Mouse (Mus musculus): Measurements from ENCODE around the gene Dcaf4. TPM values are rescaled to one million over a fixed set of nuclear protein-coding genes. Genes with fewer than 3 reads are reported as not detected.

Gene Dcaf4
- total RNA-seq, 1 experiment = 49.8 TPM

DNA sequence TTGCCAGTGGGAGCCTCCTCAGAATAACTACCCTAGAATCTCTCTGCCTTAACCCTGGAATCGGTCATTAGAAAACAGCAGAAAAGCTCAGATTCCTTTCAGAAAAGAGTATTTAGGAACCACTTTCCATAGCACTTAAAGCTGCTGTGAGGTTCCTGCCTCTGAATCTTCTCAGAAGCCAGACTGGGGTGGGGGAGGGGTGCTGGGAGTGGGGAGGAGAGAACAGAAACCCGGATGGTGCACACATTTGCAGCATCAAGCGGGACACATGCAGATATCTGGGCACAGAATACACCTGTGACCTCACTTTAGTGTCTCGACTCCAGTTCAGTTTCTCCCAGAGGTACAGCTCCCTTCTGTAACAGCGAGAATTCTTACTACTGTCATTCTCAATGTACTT lies 9.7 kb upstream of the Dcaf4 start:
- Histone ChIP-seq H3K9ac (ENCODE audit: insufficient read depth, low read depth, low read length, poor library complexity, severe bottlenecking) (no peak overlapping the region), H3K27ac (ENCODE audit: insufficient read depth, low read depth, low read length, poor library complexity, severe bottlenecking) (no peak overlapping the region), H3K4me3 (ENCODE audit: insufficient read depth in 1 of 2, low read depth in 1 of 2, low read length in 2 of 2, poor library complexity in 1 of 2, severe bottlenecking in 1 of 2) (no peak overlapping the region), H3K9me3 (ENCODE audit: control insufficient read depth, insufficient read depth, low read depth, low read length) (no peaks in the 10 kb centered on the region), H3K36me3 (ENCODE audit: control insufficient read depth, insufficient read depth, low read length, poor library complexity, severe bottlenecking) (no peaks in the 10 kb centered on the region), H3K4me1 (ENCODE audit: control insufficient read depth in 2 of 2, insufficient read depth in 2 of 2, low read length in 2 of 2, poor library complexity in 1 of 2) (peaks cover 2 to 18% of the 10 kb centered on the region in 2 experiments; a peak in 2 of 4 replicates)
- in situ Hi-C loops (cut with MboI; ENCODE audit: low sequenced_read_pairs in 2 of 2, unreplicated experiment in 2 of 2) = no loop called here
- DNase-seq (ENCODE audit: low read depth, low spot score) = no peak
- TF ChIP-seq MAFK (IDR thresholded peaks at IDR 0.05; ENCODE audit: insufficient read depth, low read depth, low read length) = no peak

GRCm38 (mm10) chr12:83512783-83513182 lies 7.5 kb upstream of the Dcaf4 start:
- Histone ChIP-seq H3K9me3 (ENCODE audit: control insufficient read depth, insufficient read depth, low read depth, low read length) (no peaks in the 10 kb centered on the region), H3K36me3 (ENCODE audit: control insufficient read depth, insufficient read depth, low read length, poor library complexity, severe bottlenecking) (no peaks in the 10 kb centered on the region), H3K4me3 (ENCODE audit: insufficient read depth in 1 of 2, low read depth in 1 of 2, low read length in 2 of 2, poor library complexity in 1 of 2, severe bottlenecking in 1 of 2) (no peak overlapping the region), H3K9ac (ENCODE audit: insufficient read depth, low read depth, low read length, poor library complexity, severe bottlenecking) (no peak overlapping the region), H3K27ac (ENCODE audit: insufficient read depth, low read depth, low read length, poor library complexity, severe bottlenecking) (no peak overlapping the region), H3K4me1 (ENCODE audit: control insufficient read depth in 2 of 2, insufficient read depth in 2 of 2, low read length in 2 of 2, poor library complexity in 1 of 2) (peaks cover 10 to 22% of the 10 kb centered on the region in 2 experiments)
- TF ChIP-seq ZNF384 (IDR thresholded peaks at IDR 0.05; ENCODE audit: low read depth, low read length) (no peak), CHD2 (IDR thresholded peaks at IDR 0.05; ENCODE audit: low read depth, low read length) (no peak)
- DNase-seq (ENCODE audit: low read depth, low spot score) = no peak
- in situ Hi-C loops (cut with MboI; ENCODE audit: low sequenced_read_pairs in 2 of 2, unreplicated experiment in 2 of 2) = no loop called here

GRCm38 (mm10) chr12:83513185-83513584 lies 7.1 kb upstream of the Dcaf4 start:
- no peak for DNase-seq (ENCODE audit: low read depth, low spot score)
- no peak overlapping the region for H3K4me3 ChIP-seq (ENCODE audit: insufficient read depth in 1 of 2, low read depth in 1 of 2, low read length in 2 of 2, poor library complexity in 1 of 2, severe bottlenecking in 1 of 2)
- H3K9ac ChIP-seq (ENCODE audit: insufficient read depth, low read depth, low read length, poor library complexity, severe bottlenecking) = no peak overlapping the region
- in situ Hi-C loops (cut with MboI; ENCODE audit: low sequenced_read_pairs in 2 of 2, unreplicated experiment in 2 of 2) = no loop called here
- H3K4me1 ChIP-seq (ENCODE audit: control insufficient read depth in 2 of 2, insufficient read depth in 2 of 2, low read length in 2 of 2, poor library complexity in 1 of 2) = peaks cover 10 to 20% of the 10 kb centered on the region in 2 experiments
- H3K27ac ChIP-seq (ENCODE audit: insufficient read depth, low read depth, low read length, poor library complexity, severe bottlenecking) = no peak overlapping the region
- H3K9me3 ChIP-seq (ENCODE audit: control insufficient read depth, insufficient read depth, low read depth, low read length) = no peaks in the 10 kb centered on the region
- no peaks in the 10 kb centered on the region for H3K36me3 ChIP-seq (ENCODE audit: control insufficient read depth, insufficient read depth, low read length, poor library complexity, severe bottlenecking)
- TF ChIP-seq MAFK (IDR thresholded peaks at IDR 0.05; ENCODE audit: insufficient read depth, low read depth, low read length) (no peak), HCFC1 (IDR thresholded peaks at IDR 0.05; ENCODE audit: borderline replicate concordance, insufficient read depth, low read length) (no peak), CHD2 (IDR thresholded peaks at IDR 0.05; ENCODE audit: low read depth, low read length) (no peak), ZNF384 (IDR thresholded peaks at IDR 0.05; ENCODE audit: low read depth, low read length) (no peak), ZC3H11A (IDR thresholded peaks at IDR 0.05; ENCODE audit: borderline replicate concordance, low read depth, low read length) (no peak)

DNA sequence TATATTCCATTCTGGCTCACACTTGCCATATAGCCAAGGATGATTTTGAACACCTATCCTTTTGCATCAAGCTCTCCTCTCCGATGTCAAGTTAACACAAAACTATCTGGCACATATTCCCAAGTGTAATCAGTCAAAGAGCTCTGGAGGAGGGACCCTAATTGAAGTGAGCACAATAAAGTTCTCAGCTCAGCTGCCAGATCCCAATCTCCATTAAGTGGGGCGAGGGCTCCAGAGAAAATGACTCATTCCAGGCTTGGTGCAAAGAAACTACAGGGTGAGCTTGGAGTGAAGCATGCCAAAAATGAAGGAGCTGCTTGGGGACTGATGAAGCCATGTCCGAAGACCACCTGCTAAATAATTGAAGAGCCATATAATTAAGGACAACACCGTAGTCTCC lies 6.0 kb upstream of the Dcaf4 start:
- no peaks in the 10 kb centered on the region for H3K9me3 ChIP-seq (ENCODE audit: control insufficient read depth, insufficient read depth, low read depth, low read length)
- H3K27ac ChIP-seq (ENCODE audit: insufficient read depth, low read depth, low read length, poor library complexity, severe bottlenecking) = no peak overlapping the region
- no peak for TF ChIP-seq MAFK (IDR thresholded peaks at IDR 0.05; ENCODE audit: insufficient read depth, low read depth, low read length)
- no peak for TF ChIP-seq ZNF384 (IDR thresholded peaks at IDR 0.05; ENCODE audit: low read depth, low read length)
- TF ChIP-seq ZC3H11A (IDR thresholded peaks at IDR 0.05; ENCODE audit: borderline replicate concordance, low read depth, low read length) = no peak
- TF ChIP-seq CHD2 (IDR thresholded peaks at IDR 0.05; ENCODE audit: low read depth, low read length) = no peak
- no peak for TF ChIP-seq HCFC1 (IDR thresholded peaks at IDR 0.05; ENCODE audit: borderline replicate concordance, insufficient read depth, low read length)
- in situ Hi-C loops (cut with MboI; ENCODE audit: low sequenced_read_pairs in 2 of 2, unreplicated experiment in 2 of 2) = no loop called here
- H3K4me3 ChIP-seq (ENCODE audit: insufficient read depth in 1 of 2, low read depth in 1 of 2, low read length in 2 of 2, poor library complexity in 1 of 2, severe bottlenecking in 1 of 2) = no peak overlapping the region
- H3K9ac ChIP-seq (ENCODE audit: insufficient read depth, low read depth, low read length, poor library complexity, severe bottlenecking) = no peak overlapping the region
- H3K36me3 ChIP-seq (ENCODE audit: control insufficient read depth, insufficient read depth, low read length, poor library complexity, severe bottlenecking) = no peaks in the 10 kb centered on the region
- peaks cover 13 to 24% of the 10 kb centered on the region in 2 experiments for H3K4me1 ChIP-seq (ENCODE audit: control insufficient read depth in 2 of 2, insufficient read depth in 2 of 2, low read length in 2 of 2, poor library complexity in 1 of 2)
- DNase-seq (ENCODE audit: low read depth, low spot score) = no peak

GRCm38 (mm10) chr12:83517580-83517979 lies 2.7 kb upstream of the Dcaf4 start:
- Histone ChIP-seq H3K9ac (ENCODE audit: insufficient read depth, low read depth, low read length, poor library complexity, severe bottlenecking) (no peak overlapping the region), H3K36me3 (ENCODE audit: control insufficient read depth, insufficient read depth, low read length, poor library complexity, severe bottlenecking) (no peaks in the 10 kb centered on the region), H3K27ac (ENCODE audit: insufficient read depth, low read depth, low read length, poor library complexity, severe bottlenecking) (peak overlapping the region; percentile 25; the same call in 1 of the 2 replicates), H3K9me3 (ENCODE audit: control insufficient read depth, insufficient read depth, low read depth, low read length) (no peaks in the 10 kb centered on the region), H3K4me3 (ENCODE audit: insufficient read depth in 1 of 2, low read depth in 1 of 2, low read length in 2 of 2, poor library complexity in 1 of 2, severe bottlenecking in 1 of 2) (no peak overlapping the region), H3K4me1 (ENCODE audit: control insufficient read depth in 2 of 2, insufficient read depth in 2 of 2, low read length in 2 of 2, poor library complexity in 1 of 2) (peaks cover 13 to 25% of the 10 kb centered on the region in 2 experiments)
- in situ Hi-C loops (cut with MboI; ENCODE audit: low sequenced_read_pairs in 2 of 2, unreplicated experiment in 2 of 2) = no loop called here
- TF ChIP-seq ZNF384 (IDR thresholded peaks at IDR 0.05; ENCODE audit: low read depth, low read length) (no peak), ZC3H11A (IDR thresholded peaks at IDR 0.05; ENCODE audit: borderline replicate concordance, low read depth, low read length) (no peak), HCFC1 (IDR thresholded peaks at IDR 0.05; ENCODE audit: borderline replicate concordance, insufficient read depth, low read length) (no peak), MAFK (IDR thresholded peaks at IDR 0.05; ENCODE audit: insufficient read depth, low read depth, low read length) (no peak), CHD2 (IDR thresholded peaks at IDR 0.05; ENCODE audit: low read depth, low read length) (no peak)
- no peak for DNase-seq (ENCODE audit: low read depth, low spot score)
